18 mouse cellular contexts compared by ENCODE assay signal in the genomic region with DNA sequence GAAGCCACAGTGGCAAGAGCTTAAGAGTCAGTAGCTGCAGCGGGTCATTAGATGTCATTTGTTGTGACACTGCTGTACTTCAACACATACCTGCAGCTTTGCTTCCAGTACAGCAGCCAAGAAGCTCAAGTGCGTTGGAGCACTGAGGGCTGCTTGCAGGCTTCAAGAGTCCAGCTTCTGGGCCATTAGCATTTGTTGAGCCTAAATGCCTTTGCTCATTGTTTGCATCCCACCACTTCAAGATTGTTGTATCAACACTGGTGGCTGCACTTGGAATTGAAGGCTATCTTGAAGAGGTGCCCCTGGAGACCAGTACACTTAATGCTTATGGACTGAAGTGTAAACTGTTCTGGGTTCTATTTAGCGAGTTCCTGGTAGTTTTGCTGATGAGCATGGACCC.
"Had no signal": no experiment of that assay in that cellular context is flagged by ENCODE, and none has a peak within 500 bp of the region (broad histone marks: within the 10 kb centered on the region; RNA-seq: fewer than 3 reads in every experiment).

No protein-coding gene starts in this region.

- H3K27ac ChIP-seq: intestine, embryonic 15.5 days; limb, embryonic 12.5 days; limb, embryonic 15.5 days; liver, embryonic 14.5 days; midbrain, embryonic 13.5 days; neural tube, embryonic 13.5 days had no signal

- H3K27me3 ChIP-seq: intestine, embryonic 15.5 days; limb, embryonic 12.5 days; limb, embryonic 15.5 days; midbrain, embryonic 13.5 days; neural tube, embryonic 13.5 days had no signal

- H3K4me2 ChIP-seq: intestine, embryonic 15.5 days; limb, embryonic 12.5 days; limb, embryonic 15.5 days; liver, embryonic 11.5 days; midbrain, embryonic 13.5 days; neural tube, embryonic 13.5 days had no signal

- H3K36me3 ChIP-seq: intestine, embryonic 15.5 days; limb, embryonic 15.5 days; neural tube, embryonic 13.5 days had no signal

- H3K9me3 ChIP-seq: intestine, embryonic 15.5 days; limb, embryonic 12.5 days; limb, embryonic 15.5 days; midbrain, embryonic 13.5 days; neural tube, embryonic 13.5 days had no signal

- DNase-seq: kidney, adult 11 months; kidney, adult 9 months; kidney, postnatal 14 days; kidney, postnatal 4 days; left cerebral cortex, postnatal 4 days; liver, postnatal 0 days; retina, postnatal 1 day; thymus, adult 18-20 months; thymus, postnatal 36 days had no signal

- ATAC-seq: intestine, embryonic 15.5 days; liver, postnatal 0 days; midbrain, embryonic 13.5 days; midbrain, embryonic 16.5 days had no signal

- H3K9ac ChIP-seq: intestine, embryonic 15.5 days; limb, embryonic 12.5 days; limb, embryonic 15.5 days; liver, embryonic 14.5 days; liver, postnatal 0 days; midbrain, embryonic 13.5 days; neural tube, embryonic 13.5 days had no signal

- H3K4me3 ChIP-seq: intestine, embryonic 15.5 days; limb, embryonic 12.5 days; limb, embryonic 15.5 days; midbrain, embryonic 13.5 days; myocyte; neural tube, embryonic 13.5 days had no signal
